Mouse (Mus musculus) forebrain, embryonic 16.5 days (tissue): ENCODE data around the gene Rcan2. TPM values are rescaled to one million over a fixed set of nuclear protein-coding genes. Genes with fewer than 3 reads are reported as not detected.

Experiments
- ATAC-seq: fragments of 200-750 bp; cut with Nextera tagmentation; 2 replicates; pipeline ENCODE4 v1.8.0; 2017; ENCODE audit warnings: mild to moderate bottlenecking, moderate library complexity
- H3K27ac ChIP-seq: fragments of 300-500 bp; sonication (generic); 2 replicates; pipeline ENCODE4 v1.5.1; 2014; ENCODE audit warnings: low read length, control low read depth
- H3K27me3 ChIP-seq: fragments of 300-500 bp; sonication (generic); replicated peaks from 2 replicates; pipeline ENCODE4 v1.6.1; 2014; ENCODE audit warnings: low read length; ENCODE audit not compliant: control insufficient read depth, insufficient read depth
- H3K36me3 ChIP-seq: fragments of 300-500 bp; sonication (generic); 2 replicates; pipeline ENCODE4 v1.6.1; 2014; ENCODE audit not compliant: control insufficient read depth, insufficient read depth
- H3K4me1 ChIP-seq: fragments of 300-500 bp; sonication (generic); replicated peaks from 2 replicates; pipeline ENCODE4 v1.6.1; 2014; ENCODE audit warnings: low read length; ENCODE audit not compliant: control insufficient read depth, insufficient read depth
- H3K4me2 ChIP-seq: fragments of 300-500 bp; sonication (generic); 2 replicates; pipeline ENCODE4 v1.6.1; 2014; ENCODE audit warnings: mild to moderate bottlenecking, low read length, control low read depth
- H3K4me3 ChIP-seq: fragments of 300-500 bp; sonication (generic); replicated peaks from 2 replicates; pipeline ENCODE4 v1.5.1; 2014; ENCODE audit warnings: mild to moderate bottlenecking, low read length, control low read depth
- H3K9ac ChIP-seq: fragments of 300-500 bp; sonication (generic); replicated peaks from 2 replicates; pipeline ENCODE4 v1.6.1; 2014; ENCODE audit warnings: low read depth, low read length, control low read depth
- H3K9me3 ChIP-seq: fragments of 300-500 bp; sonication (generic); 2 replicates; pipeline ENCODE4 v1.6.1; 2016; ENCODE audit warnings: low read length; ENCODE audit not compliant: control insufficient read depth
- WGBS: fragments of 180-500 bp; shearing (Covaris S2); extraction: QIAGEN DNeasy Blood & Tissue Kit; methylation state at CpG from one replicate; pipeline ENCODE4 v1.1.7; 2014; 5-methylcytosine and 5-hydroxymethylcytosine counted together
- polyA plus RNA-seq: library from polyadenylated mRNA; unstranded; fragments of >200 nt; fragmentation: Nextera tagmentation; extraction: Ambion mirVana; gene quantifications from 2 replicates; pipeline ENCODE4 v1.2.1, GENCODE M21; 2015

Rcan2 gene
- polyA plus RNA-seq, 1 experiment from 2014 or later = 47.1 TPM

GRCm38 (mm10) chr17:43887931-43888330 lies 86.8 kb downstream of the Rcan2 start:
- no peak overlapping the region for H3K4me2 ChIP-seq
- H3K9me3 ChIP-seq = no peaks in the 10 kb centered on the region
- H3K27me3 ChIP-seq = no peaks in the 10 kb centered on the region
- no peaks in the 10 kb centered on the region for H3K36me3 ChIP-seq
- H3K4me1 ChIP-seq = no peaks in the 10 kb centered on the region; the same call in 1 of the 2 replicates
- H3K27ac ChIP-seq = no peak overlapping the region
- no peak for ATAC-seq
- no peak overlapping the region for H3K9ac ChIP-seq
- no peak overlapping the region for H3K4me3 ChIP-seq
- WGBS = 73% methylated on average over 7 of the region's 7 CpGs

- 86% methylated on average over 4 of the region's 4 CpGs for WGBS
- Histone ChIP-seq H3K4me2 (no peak overlapping the region), H3K27ac (no peak overlapping the region), H3K36me3 (no peaks in the 10 kb centered on the region), H3K4me1 (no peaks in the 10 kb centered on the region), H3K4me3 (no peak overlapping the region), H3K27me3 (no peaks in the 10 kb centered on the region), H3K9me3 (no peaks in the 10 kb centered on the region), H3K9ac (no peak overlapping the region)
- ATAC-seq = no peak
Measured at GRCm38 (mm10) chr17:43897346-43897745, 96.2 kb downstream of the Rcan2 start.

GRCm38 (mm10) chr17:43899405-43900092 lies 98.4 kb downstream of the Rcan2 start:
- H3K4me3 ChIP-seq = no peak overlapping the region
- H3K9me3 ChIP-seq = no peaks in the 10 kb centered on the region
- ATAC-seq = no peak
- H3K4me2 ChIP-seq = no peak overlapping the region
- H3K27me3 ChIP-seq = no peaks in the 10 kb centered on the region
- no peak overlapping the region for H3K9ac ChIP-seq
- H3K4me1 ChIP-seq = peaks cover 3% of the 10 kb centered on the region; the same call in 1 of the 2 replicates
- 84% methylated on average over 4 of the region's 4 CpGs for WGBS
- H3K27ac ChIP-seq = no peak overlapping the region
- H3K36me3 ChIP-seq = no peaks in the 10 kb centered on the region

- Histone ChIP-seq H3K4me3 (no peak overlapping the region), H3K27me3 (no peaks in the 10 kb centered on the region), H3K9ac (no peak overlapping the region), H3K4me2 (no peak overlapping the region), H3K27ac (no peak overlapping the region), H3K4me1 (peaks cover 3% of the 10 kb centered on the region; the same call in 1 of the 2 replicates), H3K9me3 (no peaks in the 10 kb centered on the region), H3K36me3 (no peaks in the 10 kb centered on the region)
- WGBS = 88% methylated on average over 1 of the region's 1 CpGs
- ATAC-seq = no peak
Measured at GRCm38 (mm10) chr17:43900133-43900532, 99.0 kb downstream of the Rcan2 start.

GRCm38 (mm10) chr17:43901474-43901873 lies 100.3 kb downstream of the Rcan2 start:
- H3K27ac ChIP-seq = no peak overlapping the region
- no peaks in the 10 kb centered on the region for H3K27me3 ChIP-seq
- H3K9ac ChIP-seq = no peak overlapping the region
- 73% methylated on average over 3 of the region's 3 CpGs for WGBS
- H3K9me3 ChIP-seq = no peaks in the 10 kb centered on the region
- H3K4me1 ChIP-seq = peaks cover 3% of the 10 kb centered on the region; the same call in 1 of the 2 replicates
- H3K4me2 ChIP-seq = no peak overlapping the region
- no peak for ATAC-seq
- H3K4me3 ChIP-seq = no peak overlapping the region
- no peaks in the 10 kb centered on the region for H3K36me3 ChIP-seq

GRCm38 (mm10) chr17:43903807-43904771 lies 102.9 kb downstream of the Rcan2 start:
- H3K4me1 ChIP-seq = peaks cover 3% of the 10 kb centered on the region; the same call in 1 of the 2 replicates
- no peak overlapping the region for H3K9ac ChIP-seq
- H3K27me3 ChIP-seq = no peaks in the 10 kb centered on the region
- no peaks in the 10 kb centered on the region for H3K36me3 ChIP-seq
- ATAC-seq = no peak
- WGBS = 66% methylated on average over 9 of the region's 9 CpGs
- H3K4me2 ChIP-seq = no peak overlapping the region
- no peak overlapping the region for H3K4me3 ChIP-seq
- H3K9me3 ChIP-seq = no peaks in the 10 kb centered on the region
- H3K27ac ChIP-seq = no peak overlapping the region

GRCm38 (mm10) chr17:43904896-43905295 lies 103.7 kb downstream of the Rcan2 start:
- Histone ChIP-seq H3K4me1 (peaks cover 3% of the 10 kb centered on the region; the same call in 1 of the 2 replicates), H3K27ac (no peak overlapping the region), H3K4me3 (no peak overlapping the region), H3K27me3 (no peaks in the 10 kb centered on the region), H3K4me2 (no peak overlapping the region), H3K9ac (no peak overlapping the region), H3K9me3 (no peaks in the 10 kb centered on the region), H3K36me3 (no peaks in the 10 kb centered on the region)
- no peak for ATAC-seq
- WGBS = 94% methylated on average over 7 of the region's 7 CpGs

- Histone ChIP-seq H3K4me3 (no peak overlapping the region), H3K4me2 (no peak overlapping the region), H3K4me1 (peaks cover 3% of the 10 kb centered on the region; the same call in 1 of the 2 replicates), H3K9ac (no peak overlapping the region), H3K9me3 (no peaks in the 10 kb centered on the region), H3K27ac (no peak overlapping the region), H3K27me3 (no peaks in the 10 kb centered on the region), H3K36me3 (no peaks in the 10 kb centered on the region)
- ATAC-seq = no peak
Measured at GRCm38 (mm10) chr17:43906728-43907127, 105.6 kb downstream of the Rcan2 start.

- 74% methylated on average over 8 of the region's 8 CpGs for WGBS
- H3K4me2 ChIP-seq = no peak overlapping the region
- H3K27me3 ChIP-seq = no peaks in the 10 kb centered on the region
- H3K9ac ChIP-seq = no peak overlapping the region
- H3K36me3 ChIP-seq = no peaks in the 10 kb centered on the region
- H3K9me3 ChIP-seq = peaks cover 2% of the 10 kb centered on the region; the same call in 1 of the 2 replicates
- H3K4me1 ChIP-seq = no peaks in the 10 kb centered on the region
- H3K4me3 ChIP-seq = no peak overlapping the region
- no peak for ATAC-seq
- no peak overlapping the region for H3K27ac ChIP-seq
Measured at GRCm38 (mm10) chr17:43916128-43916527, 115.0 kb downstream of the Rcan2 start.
